Mouse (Mus musculus): ENCODE measurements around the gene Hcfc1r1.

The Hcfc1r1 gene

DNA sequence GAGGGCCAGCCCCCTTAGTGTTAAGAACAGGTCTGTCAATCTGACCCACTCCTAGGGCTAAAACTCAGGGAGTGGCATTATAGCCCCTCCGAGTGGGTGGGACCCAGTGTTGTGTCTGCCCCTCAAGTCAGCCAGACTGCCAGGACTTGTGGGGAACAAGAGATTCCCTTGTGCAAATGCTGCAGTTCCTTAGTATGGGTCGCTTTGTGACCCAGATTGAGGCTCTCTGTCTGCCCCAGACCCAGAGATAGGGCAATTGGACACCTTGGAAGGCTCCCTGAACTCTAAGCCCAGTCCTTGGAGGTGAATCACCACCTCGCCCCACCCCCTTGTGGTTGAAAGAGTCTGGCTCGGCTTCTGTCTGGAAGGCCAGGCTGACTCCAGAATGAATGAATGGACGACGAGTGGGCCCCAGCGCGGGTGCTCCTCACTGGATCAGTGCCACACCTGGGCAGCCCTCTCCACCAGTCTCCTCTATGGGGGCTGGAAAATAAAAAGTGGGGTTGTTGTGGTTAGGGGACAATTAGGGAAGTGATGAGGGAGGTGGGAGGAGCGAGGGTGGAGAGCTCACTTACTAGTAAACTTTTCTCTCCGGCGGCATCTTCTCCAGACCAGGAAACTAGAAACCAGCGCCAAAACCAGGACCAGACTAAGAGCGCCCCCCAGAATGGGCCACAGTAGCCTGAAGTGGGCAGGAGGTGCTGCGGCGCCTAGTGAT, 2.3 kb downstream of the Hcfc1r1 start:
- DNase-seq (ENCODE audit: low spot score): peak; percentile 27

DNA sequence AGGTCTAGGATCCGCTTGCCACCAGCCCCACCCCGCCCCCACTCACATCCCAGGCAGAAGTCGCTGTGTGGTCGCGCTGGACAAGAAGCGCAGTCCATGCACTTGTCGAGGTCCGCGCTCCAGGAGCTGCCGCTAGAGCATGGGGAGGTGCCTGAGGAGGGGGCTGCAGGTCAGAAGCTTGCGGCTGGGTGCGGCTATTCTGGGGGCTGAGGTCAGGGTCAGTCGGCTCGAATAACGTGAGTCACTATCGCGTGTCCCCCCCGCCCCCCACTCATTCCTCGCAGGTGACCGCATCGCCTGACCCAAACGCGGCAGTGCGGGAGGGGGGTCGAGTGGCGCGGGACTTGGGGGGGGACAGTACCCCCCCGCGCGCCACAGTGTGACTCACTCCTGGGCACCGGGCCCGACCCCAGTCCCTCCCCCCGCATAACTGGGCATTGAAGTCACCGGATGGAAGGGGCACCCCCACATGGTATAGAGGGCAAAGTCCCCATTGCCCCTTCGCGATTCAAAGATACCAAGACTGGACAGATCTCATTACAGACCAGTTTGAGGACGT, 3.2 kb downstream of the Hcfc1r1 start:
- DNase-seq (ENCODE audit: low spot score): no peak

DNA sequence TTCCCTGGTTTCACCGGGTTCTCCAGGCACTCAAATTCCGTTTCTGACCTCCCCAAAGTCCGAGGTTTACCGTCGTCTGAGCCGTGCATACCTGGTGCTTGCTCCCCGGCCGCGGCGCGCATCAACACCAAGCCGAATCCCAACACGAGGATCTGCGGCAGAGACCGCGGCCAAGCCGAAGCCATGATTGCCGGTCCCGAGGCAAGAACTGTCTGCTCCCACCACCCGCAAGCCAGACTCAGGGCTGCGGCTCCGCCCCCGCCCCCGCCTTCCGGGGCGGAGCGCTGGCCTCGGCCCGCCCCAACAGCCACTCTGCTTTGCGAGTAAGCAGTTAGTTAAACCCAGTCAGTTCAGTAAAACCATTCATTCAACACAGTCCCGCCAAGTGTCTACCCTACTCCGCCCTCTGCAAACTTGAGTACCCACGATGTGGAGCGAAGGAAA, 3.9 kb downstream of the Hcfc1r1 start, which contains the start of gene Tnfrsf12a:
Gene Tnfrsf12a (minus strand): TSS at position 233 of the 444 bp plus-strand sequence.
- peak; percentile 72 for DNase-seq (ENCODE audit: low spot score)

DNA sequence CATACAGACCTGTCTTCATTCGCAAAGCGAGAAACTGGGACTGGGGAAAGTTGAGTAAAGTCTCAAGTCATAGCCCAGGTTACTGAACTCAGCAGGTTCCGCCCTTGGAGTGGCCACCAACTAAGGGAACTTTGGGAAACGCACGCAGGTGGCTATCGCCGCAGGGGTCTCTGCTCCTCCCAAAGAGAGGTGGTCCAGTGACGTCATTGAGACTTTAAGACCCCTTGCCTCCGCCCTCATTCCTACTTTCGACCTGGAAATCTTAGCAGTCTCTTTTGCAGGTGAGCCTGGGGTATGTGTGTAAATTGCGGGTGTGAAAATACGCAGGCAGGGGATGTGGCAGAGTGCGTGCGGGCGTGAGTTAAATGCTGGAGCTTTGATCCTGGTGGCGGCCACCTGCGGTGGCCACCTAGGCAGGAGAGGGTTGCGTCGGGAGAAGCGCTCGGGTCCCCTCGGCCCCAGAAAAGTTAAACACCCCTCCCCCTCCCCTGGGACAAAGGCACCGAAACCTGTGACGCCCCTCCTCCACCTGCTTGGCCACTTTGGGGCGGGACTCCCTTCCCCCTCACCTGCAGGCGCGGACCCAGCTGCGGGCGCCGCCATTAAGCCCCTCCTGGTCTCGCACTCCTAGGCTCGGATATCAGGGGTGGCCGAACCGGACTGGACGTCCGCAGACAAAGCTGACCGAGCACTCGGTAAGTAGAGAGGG, 5.9 kb downstream of the Hcfc1r1 start, which contains the start of gene Cldn6:
Gene Cldn6 (plus strand): TSS at position 123 of the 709 bp plus-strand sequence.
- DNase-seq (ENCODE audit: low spot score): no peak

- no peak for DNase-seq (ENCODE audit: low spot score)
Observed at GRCm38 (mm10) chr17:23680336-23680735, 6.9 kb downstream of the Hcfc1r1 start.

DNA sequence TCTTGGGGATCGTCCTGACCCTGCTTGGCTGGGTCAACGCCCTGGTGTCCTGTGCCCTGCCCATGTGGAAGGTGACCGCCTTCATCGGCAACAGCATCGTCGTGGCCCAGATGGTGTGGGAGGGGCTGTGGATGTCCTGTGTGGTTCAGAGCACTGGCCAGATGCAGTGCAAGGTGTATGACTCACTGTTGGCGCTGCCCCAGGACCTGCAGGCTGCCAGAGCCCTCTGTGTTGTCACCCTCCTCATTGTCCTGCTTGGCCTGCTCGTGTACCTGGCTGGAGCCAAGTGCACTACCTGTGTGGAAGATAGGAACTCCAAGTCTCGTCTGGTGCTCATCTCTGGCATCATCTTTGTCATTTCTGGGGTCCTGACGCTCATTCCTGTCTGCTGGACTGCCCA, 7.7 kb downstream of the Hcfc1r1 start:
- no peak for DNase-seq (ENCODE audit: low spot score)

- no peak for DNase-seq (ENCODE audit: low spot score)
Observed at GRCm38 (mm10) chr17:23682092-23682491, 8.7 kb downstream of the Hcfc1r1 start.

DNA sequence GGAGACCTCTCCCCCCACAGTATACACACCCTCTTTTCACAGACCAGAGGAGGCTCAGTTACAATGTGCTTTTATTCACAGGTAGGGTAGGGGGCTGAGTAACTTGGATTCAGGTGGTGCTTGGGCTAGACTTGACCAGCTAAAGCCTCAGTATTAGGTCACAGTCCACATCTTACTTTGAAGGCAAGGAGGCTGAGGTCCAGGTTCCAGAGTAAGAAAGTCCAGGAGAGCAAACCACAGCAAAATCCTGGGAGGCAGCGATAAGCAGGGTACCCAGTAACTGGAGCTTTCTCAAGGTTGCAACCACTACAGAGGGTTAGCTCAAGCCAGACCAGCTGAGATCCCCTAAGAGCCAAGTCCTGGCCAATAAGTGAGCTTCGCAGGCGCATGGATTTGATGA, 9.1 kb downstream of the Hcfc1r1 start:
- no peak for DNase-seq (ENCODE audit: low spot score)

DNA sequence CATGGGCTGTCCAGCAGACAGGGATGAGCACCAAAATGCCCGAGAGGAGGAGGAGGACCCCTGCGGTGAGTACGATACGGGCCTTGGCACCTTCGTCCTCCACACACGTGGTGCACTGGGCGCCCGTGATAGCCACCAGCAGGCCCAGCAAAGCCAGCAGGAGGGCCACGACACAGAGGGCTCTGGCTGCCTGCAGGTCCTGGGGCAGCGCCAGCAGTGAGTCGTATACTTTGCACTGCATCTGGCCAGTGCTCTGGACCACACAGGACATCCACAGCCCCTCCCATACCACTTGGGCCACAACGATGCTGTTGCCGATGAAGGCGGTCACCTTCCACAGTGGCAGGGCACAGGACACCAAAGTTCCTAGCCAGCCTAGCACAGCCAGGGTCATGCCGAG, 9.8 kb downstream of the Hcfc1r1 start:
- no peak for DNase-seq (ENCODE audit: low spot score)

DNA sequence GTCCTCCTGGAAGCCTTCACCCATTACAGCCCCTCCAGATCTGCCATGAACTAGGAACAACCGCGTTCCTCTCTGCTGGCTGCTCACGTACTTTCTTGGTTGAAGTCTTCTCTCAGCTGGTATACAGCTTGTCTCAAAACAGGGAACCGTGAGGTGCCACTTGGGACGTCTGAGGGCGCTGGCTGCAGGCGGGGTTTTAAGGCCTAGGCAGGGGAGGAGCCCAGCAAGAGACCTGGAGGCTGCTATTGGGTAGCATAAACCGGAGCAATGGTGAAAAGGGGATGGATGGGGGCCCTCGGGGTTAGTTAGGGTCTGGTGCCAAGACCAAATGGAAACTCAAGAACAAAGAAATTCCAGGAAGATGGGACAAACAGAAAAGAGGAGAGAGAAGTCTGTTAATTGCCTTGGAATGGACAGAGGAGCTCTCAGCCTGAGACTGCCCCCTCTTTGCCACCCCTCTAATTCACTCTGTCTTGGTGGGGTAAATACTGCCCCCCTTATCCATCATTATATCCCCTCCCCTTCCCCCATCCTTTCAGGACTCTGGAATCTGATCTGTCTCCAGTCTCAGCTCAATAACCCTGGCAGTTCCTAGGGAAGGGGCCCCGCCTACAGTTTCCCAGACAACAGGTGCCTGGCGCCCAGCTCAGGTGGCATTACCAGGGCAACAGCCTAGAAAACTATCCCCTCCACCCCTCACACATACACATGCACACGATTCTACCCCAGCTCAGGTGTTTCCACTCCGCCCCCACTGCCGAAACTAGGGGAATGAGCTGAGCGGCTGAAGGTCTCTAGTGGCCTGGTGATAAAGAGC, 10.7 kb downstream of the Hcfc1r1 start, which contains the start of gene Cldn9:
Gene Cldn9 (minus strand): TSS at position 171 of the 817 bp plus-strand sequence.
- no peak for DNase-seq (ENCODE audit: low spot score)

DNA sequence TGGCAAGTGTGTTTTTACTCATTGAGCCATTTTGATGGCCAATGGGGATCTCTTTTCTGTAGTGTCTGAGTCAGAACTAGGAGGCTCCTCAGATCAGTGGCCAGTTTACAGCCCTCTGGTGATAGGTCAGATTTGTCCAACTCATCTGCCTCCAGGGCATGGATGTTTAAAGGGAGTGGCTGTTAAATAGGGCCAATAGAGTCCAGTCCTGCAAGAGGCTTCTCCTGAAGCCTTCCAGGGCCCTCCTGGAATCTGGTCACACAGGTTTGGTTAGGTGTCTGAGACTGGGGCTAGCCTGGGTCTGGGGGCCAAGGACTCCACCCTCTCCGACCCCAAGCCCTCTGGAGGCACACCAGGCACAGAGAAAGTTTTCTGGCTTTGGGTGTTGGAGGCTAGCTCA, 21.1 kb downstream of the Hcfc1r1 start:
- no peak for DNase-seq (ENCODE audit: low spot score)

GRCm38 (mm10) chr17:23695801-23696200, 22.4 kb downstream of the Hcfc1r1 start:
- no peak for DNase-seq (ENCODE audit: low spot score)

DNA sequence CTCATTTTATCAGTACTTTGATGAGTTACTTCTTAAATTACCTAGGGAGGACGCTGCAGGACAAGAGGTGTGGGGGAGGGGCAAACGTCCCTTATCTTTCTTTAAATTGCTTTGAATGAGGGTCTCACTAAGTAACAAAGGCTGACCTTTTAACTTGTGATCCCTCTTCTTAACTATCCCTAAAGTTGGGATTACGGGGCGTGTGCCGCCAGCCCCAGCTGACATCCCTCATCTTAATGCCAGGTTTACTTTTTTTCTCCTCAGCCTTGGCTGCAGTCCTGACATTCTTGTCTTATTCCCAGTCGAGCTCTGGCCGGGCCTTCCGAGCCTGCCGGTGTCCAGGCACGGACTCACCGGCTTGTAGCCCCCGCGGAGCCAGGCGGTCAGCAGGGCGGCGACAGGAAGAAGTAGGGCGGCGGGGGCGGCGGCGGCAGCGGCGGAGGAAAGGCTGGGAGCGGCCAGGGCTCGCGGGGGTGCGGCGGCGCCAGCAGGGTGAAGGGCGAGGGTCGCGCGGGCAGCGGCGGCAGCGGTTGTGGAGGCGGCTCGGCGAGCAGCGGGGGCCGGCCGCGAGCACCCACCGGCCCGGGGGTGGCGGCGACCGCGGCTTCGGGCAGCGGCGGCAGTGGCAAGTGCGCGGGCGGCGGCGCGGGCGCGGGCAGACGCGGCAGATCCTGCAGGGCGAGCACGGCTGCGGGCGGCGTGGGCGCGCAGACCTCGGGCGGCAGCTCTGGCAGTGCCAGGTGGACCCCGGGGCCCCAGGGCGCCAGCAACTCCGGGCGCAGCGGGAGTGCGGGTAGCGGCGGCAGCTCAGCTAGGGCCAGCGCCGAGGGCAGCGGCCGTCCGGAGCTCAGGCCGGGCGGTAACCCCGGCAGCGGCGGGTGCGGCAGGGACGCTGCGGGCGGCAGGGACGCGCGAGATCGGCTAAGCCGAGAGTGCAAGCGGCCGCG, 26.0 kb downstream of the Hcfc1r1 start:
- DNase-seq (ENCODE audit: low spot score): no peak

- peak; percentile 93 for DNase-seq (ENCODE audit: low spot score)
Observed at GRCm38 (mm10) chr17:23700079-23700478, 26.7 kb downstream of the Hcfc1r1 start.

- DNase-seq (ENCODE audit: low spot score): no peak
Observed at GRCm38 (mm10) chr17:23703301-23703700, 29.9 kb downstream of the Hcfc1r1 start.

GRCm38 (mm10) chr17:23704741-23705140, 31.3 kb downstream of the Hcfc1r1 start:
- DNase-seq (ENCODE audit: low spot score): peak; percentile 28

DNA sequence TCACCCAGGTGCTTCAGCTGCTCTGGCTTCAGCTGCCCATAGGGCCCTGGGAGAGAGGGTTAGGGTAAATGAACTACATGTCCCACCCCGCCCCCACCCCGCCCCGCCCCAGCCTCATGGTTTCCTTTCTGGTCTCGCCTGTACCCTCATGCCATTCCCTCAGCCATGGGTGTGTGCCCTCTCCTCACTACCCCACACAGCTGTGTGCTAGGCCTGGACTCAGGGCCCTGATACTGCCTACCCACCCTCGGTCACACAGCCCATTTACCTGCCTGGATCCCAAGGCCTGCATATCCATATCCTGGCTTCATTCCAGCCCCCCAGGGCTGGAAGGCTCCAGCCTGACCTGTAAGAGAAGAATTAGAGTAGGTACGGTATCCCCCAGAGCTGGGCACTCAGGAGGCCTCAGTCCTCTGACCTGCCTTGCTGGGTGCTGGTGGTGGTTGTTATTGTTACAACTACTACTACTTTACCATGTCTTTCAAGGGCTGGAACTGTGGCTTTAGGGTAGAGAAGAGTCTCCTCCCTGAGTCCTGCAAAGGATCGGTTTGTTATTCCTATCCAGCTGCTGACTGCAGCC, 32.2 kb downstream of the Hcfc1r1 start:
- no peak for DNase-seq (ENCODE audit: low spot score)

DNA sequence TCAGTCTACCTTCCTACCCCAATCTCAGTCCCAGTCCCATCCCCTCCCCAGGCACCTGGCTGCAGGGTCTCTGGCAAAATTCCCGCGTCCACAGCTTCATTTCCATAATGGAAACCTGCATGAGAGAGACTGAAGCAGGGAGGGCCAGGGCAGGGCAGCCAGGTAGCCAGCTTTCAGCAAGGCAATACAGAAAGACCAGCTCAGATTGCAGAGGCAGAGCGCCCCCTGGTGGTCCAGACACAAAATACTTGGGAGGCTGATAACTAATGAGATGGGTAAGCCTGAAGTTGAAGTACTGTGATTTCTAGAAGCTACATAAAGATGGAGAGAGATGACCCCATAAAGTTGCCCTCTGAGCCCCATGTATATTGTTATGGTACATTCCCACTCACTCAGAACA, 32.8 kb downstream of the Hcfc1r1 start:
- DNase-seq (ENCODE audit: low spot score): peak; percentile 63

DNA sequence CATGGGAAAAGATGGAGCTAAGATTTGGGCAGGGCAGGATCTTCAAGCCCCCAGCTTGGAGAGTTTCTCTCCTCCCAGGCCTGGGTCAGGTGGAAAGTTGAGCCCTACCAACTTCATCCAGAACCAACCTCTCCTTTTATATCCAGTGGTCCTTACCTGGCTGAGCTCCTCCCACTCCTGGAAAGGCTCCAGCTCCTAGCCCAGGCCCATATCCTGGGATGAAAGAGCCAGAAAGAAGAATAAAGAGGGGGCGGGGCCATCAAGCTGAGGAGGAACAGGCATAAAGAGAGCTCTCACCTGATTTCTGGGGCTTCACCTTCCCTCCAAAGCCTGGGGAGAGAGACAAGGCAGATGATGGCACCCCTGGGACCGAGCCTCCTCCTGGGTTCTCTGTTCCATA, 43.6 kb downstream of the Hcfc1r1 start:
- no peak for DNase-seq (ENCODE audit: low spot score)

DNA sequence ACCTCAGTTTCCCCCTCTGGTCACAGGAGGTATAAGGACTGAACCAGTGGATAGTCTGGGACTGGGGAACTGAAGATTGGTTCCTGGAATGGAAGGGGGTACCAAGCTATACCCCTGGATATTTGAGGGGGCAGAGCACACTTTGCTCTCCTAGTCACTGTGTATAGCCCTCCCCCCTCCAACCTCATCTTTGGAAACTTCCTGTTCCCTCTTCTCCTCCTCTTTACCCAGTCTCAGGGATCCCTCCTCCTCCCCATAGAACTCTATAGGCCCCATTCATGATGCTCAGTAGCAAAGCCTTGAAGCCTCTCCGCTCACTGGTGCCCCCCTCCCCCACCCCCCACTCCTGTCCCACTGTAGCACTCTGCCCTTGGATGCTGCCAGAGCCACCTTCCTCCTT, 46.1 kb downstream of the Hcfc1r1 start:
- DNase-seq (ENCODE audit: low spot score): no peak

GRCm38 (mm10) chr17:23721886-23722285, 48.5 kb downstream of the Hcfc1r1 start:
- no peak for DNase-seq (ENCODE audit: low spot score)

Data from layer of hippocampus, adult 11-12 months (tissue).